In the genomic region with DNA sequence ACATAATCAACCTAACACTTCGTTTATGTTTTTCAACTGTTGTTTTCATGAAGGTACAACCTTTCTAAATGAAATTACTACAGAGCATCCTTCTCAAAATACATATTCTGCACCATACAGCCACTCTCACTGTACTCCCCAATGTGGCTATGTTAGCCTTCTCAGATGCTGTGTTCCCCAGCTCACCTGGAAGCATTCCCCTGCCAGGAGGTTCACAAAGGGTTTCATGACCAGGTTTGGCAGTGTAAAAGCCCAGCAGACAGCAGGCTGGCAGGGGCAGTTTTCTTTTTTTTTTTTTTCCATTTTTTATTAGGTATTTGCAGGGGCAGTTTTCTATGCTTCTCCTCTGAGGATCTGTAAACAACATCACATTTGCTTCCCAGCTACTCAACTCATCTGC, we compare ENCODE assay signal across 22 mouse cellular contexts.
DNase-seq lines count a peak whose midpoint lies in the region; TF ChIP-seq lines count a peak whose summit lies in the region.
"Had no signal": no experiment of that assay in that cellular context is flagged by ENCODE, and none has a peak within 500 bp of the region (broad histone marks: within the 10 kb centered on the region; RNA-seq: fewer than 3 reads in every experiment).

No protein-coding gene starts in this region.

- H3K4me3 ChIP-seq in cerebellum, adult 2 months (replicated peaks; ENCODE audit: insufficient read depth, low read depth, low read length), result no peak overlapping the region
- H3K4me3 ChIP-seq: hindbrain, embryonic 12.5 days; hindbrain, embryonic 15.5 days; intestine, embryonic 15.5 days; kidney, embryonic 15.5 days had no signal

- 0 out of 2 replicates have a peak overlapping the region, but pooled peaks have one; percentile 20 for H3K27ac ChIP-seq in cerebellum, adult 2 months (ENCODE audit: insufficient read depth, low read length)
- H3K27ac ChIP-seq: hindbrain, embryonic 12.5 days; hindbrain, embryonic 15.5 days; intestine, embryonic 15.5 days; kidney, embryonic 15.5 days had no signal

- no peak for TF ChIP-seq CTCF in cerebellum, adult 2 months (IDR thresholded peaks at IDR 0.05; ENCODE audit: borderline replicate concordance, insufficient read depth, low read depth, low read length)

- peak; percentile 19 for DNase-seq in cerebellum, adult 11 months
- DNase-seq in cerebellum, postnatal 4 days (ENCODE audit: low spot score in 2 of 2), result no peak
- peak in 1 of 2 experiments; percentile 63 for DNase-seq in cerebellum, adult 2 months
- DNase-seq in cerebellum, postnatal 10 days, result peak; percentile 40 to 51
- no peak for DNase-seq in embryo, embryonic 9.5 days (ENCODE audit: extremely low spot score)
- no peak for DNase-seq in heart, adult 18-20 months
- no peak for DNase-seq in gastrocnemius, adult 18-20 months (ENCODE audit: low spot score)
- DNase-seq: adrenal gland, postnatal 10 days; adrenal gland, postnatal 36 days; B cell, adult 2 months; embryo, embryonic 11 days; forebrain, postnatal 0 days; gastrocnemius, postnatal 10 days; gastrocnemius, postnatal 36 days; kidney, adult 11 months; kidney, adult 8-10 months had no signal

- no peaks in the 10 kb centered on the region for H3K27me3 ChIP-seq in cerebellum, adult 2 months (ENCODE audit: control insufficient read depth, insufficient read depth, low read length)
- H3K27me3 ChIP-seq: CH12.LX; hindbrain, embryonic 12.5 days; hindbrain, embryonic 15.5 days; intestine, embryonic 15.5 days; kidney, embryonic 15.5 days; Patski had no signal

- TF ChIP-seq POLR2A in cerebellum, adult 2 months (IDR thresholded peaks at IDR 0.05; ENCODE audit: borderline replicate concordance, insufficient read depth, low read length), result no peak

- 62% methylated on average over 1 of the region's 1 CpGs for WGBS in cerebellum, adult 2 months

- 0 out of 2 replicates have a peak, but pooled peaks cover 2% of the 10 kb centered on the region for H3K4me1 ChIP-seq in cerebellum, adult 2 months (ENCODE audit: control insufficient read depth, insufficient read depth, low read length)
- H3K4me1 ChIP-seq: hindbrain, embryonic 12.5 days; hindbrain, embryonic 15.5 days; intestine, embryonic 15.5 days; kidney, embryonic 15.5 days had no signal

Comparison
In these comparisons a context has a peak if more than half of its experiments do, and no peak if none do; other contexts are left out.
1. DNase-seq: peak in cerebellum, adult 11 months (single experiment) and cerebellum, postnatal 10 days (2 of 2); none in cerebellum, postnatal 4 days (0 of 2), embryo, embryonic 9.5 days (single experiment), heart, adult 18-20 months (0 of 2) and gastrocnemius, adult 18-20 months (single experiment).